Mouse (Mus musculus) mesoderm, embryonic 11.5 days (tissue): ENCODE data around the gene Plod3.

Experiments used
- DNase-seq: peaks from one replicate; pipeline ENCODE4 v3.0.0-alpha.2; 2012; ENCODE audit warnings: low read depth, low spot score

Plod3 gene

DNA sequence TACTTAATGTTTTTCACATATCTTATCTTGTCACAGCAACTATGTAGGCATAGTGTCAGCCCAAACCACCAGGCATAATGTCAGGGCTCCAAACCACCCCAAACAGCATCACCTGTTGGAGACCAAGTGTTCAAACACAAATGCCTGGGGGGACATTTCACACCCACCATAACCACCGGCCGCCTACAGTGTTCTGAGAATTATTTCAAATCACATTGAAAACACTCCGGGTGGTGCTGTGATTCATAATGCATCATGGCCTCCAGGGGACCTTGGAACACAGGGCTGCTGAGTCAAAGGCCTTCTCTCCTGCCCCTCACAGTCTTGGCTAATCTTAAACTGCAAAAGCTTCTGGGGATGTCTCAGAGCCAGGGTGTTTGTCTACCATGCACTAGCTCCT is 29.1 kb downstream of the Plod3 start:
- no peak for DNase-seq

DNA sequence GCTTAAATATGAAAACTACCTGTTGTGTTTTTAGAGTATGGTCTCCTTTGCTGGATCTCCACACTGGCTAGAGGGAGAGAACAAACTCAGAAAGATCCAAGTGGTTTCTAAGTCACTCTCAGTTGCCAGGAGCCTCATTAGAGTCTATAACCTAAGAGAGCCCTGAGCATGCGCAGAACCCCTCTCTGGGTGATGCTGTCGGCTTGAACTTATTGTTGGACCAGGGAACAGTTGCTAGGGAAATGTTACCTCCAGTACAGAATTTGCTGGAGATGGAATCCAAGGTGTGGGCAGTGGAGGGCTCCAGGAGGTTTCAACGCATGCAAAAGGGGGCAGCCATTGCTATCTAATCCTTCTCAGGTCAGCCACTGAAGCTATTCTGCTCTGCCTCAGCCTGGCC is 37.5 kb downstream of the Plod3 start:
- no peak for DNase-seq

- DNase-seq, result peak; percentile 76
Observed at GRCm38 (mm10) chr5:137025132-137025531, 38.3 kb downstream of the Plod3 start.

GRCm38 (mm10) chr5:137026092-137026491 is 39.3 kb downstream of the Plod3 start, which contains the start of gene Vgf:
Gene Vgf (plus strand): TSS chr5:137026392.
- no peak for DNase-seq

DNA sequence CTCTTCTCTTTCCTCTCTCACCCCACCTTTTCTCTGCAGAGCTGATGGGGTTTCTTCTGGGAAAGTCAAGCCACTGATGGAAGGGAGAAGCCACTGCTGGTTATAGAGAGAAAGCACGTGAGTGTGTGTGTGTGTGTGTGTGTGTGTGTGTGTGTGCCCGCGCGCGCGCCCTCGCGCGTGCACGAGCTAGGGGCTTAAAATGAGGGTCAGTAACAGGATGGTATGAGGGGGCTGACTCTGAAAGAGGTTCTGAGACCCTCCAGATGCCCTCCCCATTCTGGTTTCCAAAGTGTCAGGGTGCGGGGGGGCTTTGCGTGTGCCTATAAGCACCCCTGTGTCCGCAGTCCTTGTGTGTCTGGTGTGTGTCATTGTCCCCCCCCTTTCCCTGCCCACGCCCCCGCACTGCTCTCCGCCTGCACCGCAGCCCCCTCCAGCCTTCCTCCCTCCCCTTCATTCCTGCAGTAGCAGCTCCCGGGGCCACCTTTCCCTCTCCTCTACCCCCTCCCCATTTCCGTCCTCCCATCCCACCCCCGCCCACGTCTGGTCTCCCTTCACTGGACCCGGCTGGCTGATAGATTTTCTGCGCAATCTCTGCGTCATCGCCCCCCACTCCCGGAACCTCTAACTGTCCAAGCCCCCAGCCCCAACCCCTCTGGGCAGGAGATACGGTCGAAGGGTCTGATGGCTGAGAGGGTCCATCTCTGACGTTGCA is 41.9 kb downstream of the Plod3 start:
- DNase-seq, result no peak

- DNase-seq, result no peak
Observed at GRCm38 (mm10) chr5:137029273-137029585, 42.4 kb downstream of the Plod3 start.

DNA sequence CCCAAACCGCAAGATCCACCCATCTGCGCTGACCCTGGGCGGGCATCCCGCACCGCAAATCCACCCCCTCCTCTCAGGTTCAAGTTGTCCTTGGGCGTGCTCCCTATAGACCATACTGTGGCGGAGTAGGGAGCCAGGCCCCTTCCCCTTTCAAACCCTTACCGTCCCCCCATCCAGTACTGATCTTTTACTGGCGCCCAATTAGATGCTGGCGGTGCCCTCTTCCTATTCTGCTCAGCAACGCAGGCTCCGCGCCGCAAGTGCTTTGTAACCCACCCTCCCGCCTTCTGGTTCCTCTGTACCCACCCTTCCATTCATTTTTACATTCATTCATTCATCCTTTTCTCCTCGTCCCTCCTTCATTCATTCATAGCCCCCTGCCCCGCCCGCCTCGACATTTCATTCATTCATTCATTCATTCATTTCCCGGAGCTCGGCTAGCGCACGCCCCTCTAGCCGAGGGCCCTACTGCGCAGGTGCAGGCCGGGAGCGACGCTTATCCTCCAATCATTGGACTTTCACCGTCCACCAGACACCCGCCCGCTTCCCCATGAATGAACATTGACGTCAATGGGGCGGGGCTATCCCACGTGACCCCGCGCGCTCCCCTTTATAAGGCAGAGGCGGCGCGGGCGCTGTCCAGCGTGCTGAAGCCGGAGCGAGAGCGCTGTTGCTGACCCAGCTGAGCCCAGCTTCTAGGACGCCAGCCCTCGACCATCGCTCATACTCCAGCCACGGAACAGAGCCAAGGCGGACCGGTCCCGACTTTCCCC is 43.0 kb downstream of the Plod3 start:
- DNase-seq, result peak; percentile 97

DNA sequence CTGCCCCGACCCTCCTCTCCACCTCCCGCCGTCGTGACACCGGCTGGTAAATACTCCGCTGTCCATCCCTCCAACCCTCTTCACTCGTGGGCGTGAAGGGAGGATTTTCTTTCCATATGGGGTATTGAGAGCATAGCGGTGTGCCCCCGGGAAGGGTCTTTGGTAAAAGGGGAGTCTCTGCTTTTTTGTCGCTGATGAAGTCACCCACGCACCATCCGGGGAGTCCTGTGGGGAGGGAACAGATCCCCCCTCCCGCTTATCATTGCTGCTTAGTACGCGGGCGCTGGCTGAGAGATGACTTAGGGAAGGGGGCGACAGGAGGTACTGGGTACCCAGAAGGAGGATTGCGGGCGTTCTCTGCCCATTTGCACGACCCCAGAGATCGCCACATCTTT is 43.6 kb downstream of the Plod3 start:
- DNase-seq, result no peak

DNA sequence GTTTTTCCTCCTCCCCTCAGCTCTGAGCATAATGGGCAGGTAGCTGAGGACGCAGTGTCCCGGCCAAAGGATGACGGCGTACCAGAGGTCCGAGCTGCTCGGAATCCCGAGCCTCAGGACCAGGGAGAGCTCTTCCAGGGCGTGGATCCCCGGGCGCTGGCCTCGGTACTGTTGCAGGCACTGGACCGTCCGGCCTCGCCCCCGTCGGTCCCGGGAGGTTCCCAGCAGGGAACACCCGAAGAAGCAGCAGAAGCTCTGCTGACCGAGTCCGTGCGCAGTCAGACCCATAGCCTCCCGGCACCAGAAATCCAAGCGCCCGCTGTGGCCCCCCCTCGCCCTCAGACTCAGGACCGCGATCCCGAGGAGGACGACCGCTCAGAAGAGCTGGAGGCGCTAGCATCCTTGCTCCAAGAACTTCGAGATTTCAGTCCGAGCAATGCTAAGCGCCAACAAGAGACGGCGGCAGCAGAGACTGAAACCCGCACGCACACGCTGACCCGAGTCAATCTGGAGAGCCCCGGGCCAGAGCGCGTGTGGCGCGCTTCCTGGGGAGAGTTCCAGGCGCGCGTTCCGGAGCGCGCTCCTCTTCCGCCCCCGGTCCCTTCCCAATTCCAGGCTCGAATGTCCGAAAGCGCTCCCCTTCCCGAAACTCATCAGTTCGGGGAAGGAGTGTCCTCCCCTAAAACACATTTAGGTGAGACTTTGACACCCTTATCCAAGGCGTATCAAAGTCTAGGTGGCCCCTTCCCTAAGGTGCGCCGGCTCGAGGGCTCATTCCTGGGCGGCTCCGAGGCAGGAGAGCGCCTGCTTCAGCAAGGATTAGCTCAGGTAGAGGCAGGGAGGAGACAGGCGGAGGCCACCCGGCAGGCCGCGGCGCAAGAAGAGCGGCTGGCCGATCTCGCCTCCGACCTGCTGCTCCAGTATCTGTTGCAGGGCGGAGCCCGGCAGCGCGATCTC is 44.5 kb downstream of the Plod3 start:
- DNase-seq, result peak; percentile 38

- DNase-seq, result peak; percentile 18
Observed at GRCm38 (mm10) chr5:137032033-137032421, 45.2 kb downstream of the Plod3 start.

DNA sequence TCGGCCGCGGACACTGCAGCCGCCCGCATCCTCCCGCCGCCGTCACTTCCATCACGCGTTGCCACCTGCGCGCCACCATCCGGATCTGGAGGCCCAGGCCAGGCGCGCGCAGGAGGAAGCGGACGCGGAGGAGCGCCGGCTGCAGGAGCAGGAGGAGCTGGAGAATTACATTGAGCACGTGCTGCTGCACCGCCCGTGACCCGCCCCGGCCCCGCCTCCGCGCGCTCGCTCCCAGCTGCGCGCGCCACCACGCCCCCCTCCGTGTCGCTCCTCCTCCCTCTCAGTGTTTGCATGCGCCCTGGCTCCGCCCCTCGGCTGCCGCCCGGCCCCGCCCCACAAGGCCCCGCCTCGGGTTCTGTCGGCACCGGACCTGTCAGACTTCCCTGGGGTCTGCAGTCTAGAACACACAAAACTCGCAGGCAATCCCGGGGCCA is 45.8 kb downstream of the Plod3 start:
- DNase-seq, result peak; percentile 92

DNA sequence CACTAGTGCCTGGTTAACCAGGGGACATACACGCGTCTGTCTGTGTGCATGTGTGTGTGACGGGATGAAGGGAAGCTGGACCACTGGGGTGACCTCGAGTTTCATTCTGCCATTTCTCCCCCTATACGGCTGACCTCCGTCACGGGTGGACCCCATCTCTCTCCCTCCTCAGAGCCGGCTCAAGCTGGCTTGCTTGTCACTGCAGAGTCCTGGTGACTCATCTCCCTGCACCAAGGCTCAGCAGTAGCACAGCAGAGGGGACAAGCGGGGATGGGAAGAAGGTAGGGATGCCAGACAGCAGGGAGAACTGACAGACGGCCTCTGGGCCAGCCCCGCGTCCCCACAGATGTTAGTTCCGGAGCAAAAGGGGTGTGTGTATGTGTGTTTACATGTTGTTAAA is 49.4 kb downstream of the Plod3 start:
- DNase-seq, result no peak

DNA sequence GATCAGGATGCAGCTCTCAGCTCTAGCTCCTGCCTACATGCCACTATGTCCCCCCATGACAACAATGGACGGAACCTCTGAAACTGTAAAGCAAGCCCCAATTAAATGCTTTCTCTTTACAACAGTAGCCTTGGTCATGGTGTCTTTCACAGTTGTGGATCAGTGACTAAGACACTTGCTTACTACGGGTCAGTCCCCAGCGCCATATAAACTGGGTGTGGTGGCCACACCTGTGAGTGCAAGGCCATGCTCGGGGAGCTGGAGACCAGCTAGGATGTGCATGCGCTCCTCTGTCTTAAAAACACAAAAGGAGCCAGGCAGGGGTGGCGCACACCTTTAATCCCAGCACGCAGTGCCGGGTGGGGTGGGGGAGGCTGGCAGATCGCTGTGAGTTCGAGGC is 52.6 kb downstream of the Plod3 start:
- no peak for DNase-seq

- no peak for DNase-seq
Observed at GRCm38 (mm10) chr5:137041442-137041841, 54.6 kb downstream of the Plod3 start.

GRCm38 (mm10) chr5:137043997-137044396 is 57.2 kb downstream of the Plod3 start:
- DNase-seq, result no peak

GRCm38 (mm10) chr5:137045402-137046323 is 58.8 kb downstream of the Plod3 start, which contains the start of gene Ap1s1:
Gene Ap1s1 (minus strand): TSS chr5:137046135.
- peak; percentile 99 for DNase-seq
